Mouse (Mus musculus): ENCODE data around the gene Nrip1.

DNA sequence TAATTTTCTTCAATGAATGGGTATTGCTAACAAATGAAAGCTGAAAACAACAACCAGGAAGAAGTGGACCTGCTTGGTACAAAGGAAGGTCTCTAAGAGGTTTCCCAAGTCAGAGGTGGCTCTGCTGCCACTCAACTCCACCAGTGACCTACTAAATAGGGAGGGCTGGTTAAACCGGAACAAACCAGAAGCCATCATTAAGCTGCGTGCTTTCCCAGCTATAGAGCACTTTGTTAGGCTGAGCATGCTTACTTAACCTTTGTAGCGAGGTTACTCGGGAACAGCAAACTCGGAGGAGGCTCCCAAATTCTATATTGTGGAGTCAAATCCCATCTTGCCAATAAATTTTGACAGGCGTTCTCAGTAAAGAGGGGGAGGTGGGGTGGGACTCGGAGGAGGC lies 41.5 kb downstream of the Nrip1 start:
- TF ChIP-seq CTCF (IDR thresholded peaks at IDR 0.05; ENCODE audit: borderline replicate concordance, insufficient read depth, low read length) (no peak), POLR2A (IDR thresholded peaks at IDR 0.05; ENCODE audit: low read depth, low read length) (no peak)
